Mouse (Mus musculus) T-helper 2 cell (primary cell): Measurements from ENCODE around the gene Ros1.

Experiments used
- in situ Hi-C: fragments of 300-600 bp; cut with MboI, MseI; formaldehyde crosslinking; loops from one replicate; pipeline ENCODE4 v1.15.1; 2025; ENCODE audit warnings: high pct_unique_total_duplicates

Ros1 gene

GRCm38 (mm10) chr10:52160604-52161003 is 34.4 kb downstream of the Ros1 start:
- in situ Hi-C loops = no loop called here

- in situ Hi-C loops = no loop called here
Measured at GRCm38 (mm10) chr10:52159704-52160103, 35.3 kb downstream of the Ros1 start.

- in situ Hi-C loops = no loop called here
Measured at GRCm38 (mm10) chr10:52133354-52134074, 61.5 kb downstream of the Ros1 start.

- in situ Hi-C loops = no loop called here
Measured at GRCm38 (mm10) chr10:52130762-52131161, 64.3 kb downstream of the Ros1 start.

GRCm38 (mm10) chr10:52128874-52129412 is 66.1 kb downstream of the Ros1 start:
- in situ Hi-C loops = loop anchor here (10.0 kb wide), 1 partner anchor 1426 kb away; no protein-coding TSS in a partner anchor

- in situ Hi-C loops = no loop called here
Measured at GRCm38 (mm10) chr10:52106164-52106757, 88.8 kb downstream of the Ros1 start.

GRCm38 (mm10) chr10:52101273-52101672 is 93.8 kb downstream of the Ros1 start:
- in situ Hi-C loops = no loop called here

- in situ Hi-C loops = no loop called here
Measured at GRCm38 (mm10) chr10:52092181-52092580, 102.9 kb downstream of the Ros1 start.

- in situ Hi-C loops = no loop called here
Measured at GRCm38 (mm10) chr10:52086681-52087080, 108.4 kb downstream of the Ros1 start.

- in situ Hi-C loops = no loop called here
Measured at GRCm38 (mm10) chr10:52072482-52072881, 122.6 kb downstream of the Ros1 start.

GRCm38 (mm10) chr10:52048287-52048686 is 146.8 kb downstream of the Ros1 start:
- in situ Hi-C loops = no loop called here

GRCm38 (mm10) chr10:52043086-52043485 is 152.0 kb downstream of the Ros1 start:
- in situ Hi-C loops = no loop called here

- in situ Hi-C loops = no loop called here
Measured at GRCm38 (mm10) chr10:52039392-52039791, 155.7 kb downstream of the Ros1 start.

- in situ Hi-C loops = no loop called here
Measured at GRCm38 (mm10) chr10:52033729-52034128, 161.3 kb downstream of the Ros1 start.

GRCm38 (mm10) chr10:52029421-52030080 is 165.5 kb downstream of the Ros1 start:
- in situ Hi-C loops = no loop called here

- in situ Hi-C loops = no loop called here
Measured at GRCm38 (mm10) chr10:52028561-52029370, 166.3 kb downstream of the Ros1 start.

GRCm38 (mm10) chr10:52027161-52028035 is 167.6 kb downstream of the Ros1 start:
- in situ Hi-C loops = no loop called here

- in situ Hi-C loops = no loop called here
Measured at GRCm38 (mm10) chr10:52025821-52026220, 169.2 kb downstream of the Ros1 start.

GRCm38 (mm10) chr10:52025291-52025690 is 169.8 kb downstream of the Ros1 start:
- in situ Hi-C loops = no loop called here

GRCm38 (mm10) chr10:52024053-52024410 is 171.0 kb downstream of the Ros1 start:
- in situ Hi-C loops = no loop called here
